Mouse (Mus musculus) intestine, embryonic 16.5 days (tissue): Measurements from ENCODE around the gene Dock7. TPM values are rescaled to one million over a fixed set of nuclear protein-coding genes. Genes with fewer than 3 reads are reported as not detected.

ENCODE experiments used
- ATAC-seq: fragments of 200-750 bp; cut with Nextera tagmentation; 2 replicates; pipeline ENCODE4 v1.8.0; 2017; ENCODE audit warnings: moderate TSS enrichment, moderate library complexity
- H3K27ac ChIP-seq: fragments of 300-500 bp; sonication (generic); 2 replicates; pipeline ENCODE4 v1.5.1; 2014; ENCODE audit warnings: mild to moderate bottlenecking, low read length
- H3K27me3 ChIP-seq: fragments of 300-500 bp; sonication (generic); replicated peaks from 2 replicates; pipeline ENCODE4 v1.6.1; 2014; ENCODE audit warnings: low read length, control low read depth, mixed read lengths; ENCODE audit not compliant: control insufficient read depth, insufficient read depth
- H3K36me3 ChIP-seq: fragments of 300-500 bp; sonication (generic); 2 replicates; pipeline ENCODE4 v1.6.1; 2014; ENCODE audit warnings: low read length, control low read depth; ENCODE audit not compliant: control insufficient read depth, insufficient read depth
- H3K4me1 ChIP-seq: fragments of 300-500 bp; sonication (generic); 2 replicates; pipeline ENCODE4 v1.6.1; 2014; ENCODE audit warnings: low read length, control low read depth, mixed read lengths; ENCODE audit not compliant: control insufficient read depth, insufficient read depth
- H3K4me2 ChIP-seq: fragments of 300-500 bp; sonication (generic); 2 replicates; pipeline ENCODE4 v1.6.1; 2014; ENCODE audit warnings: low read depth, low read length, control low read depth
- H3K4me3 ChIP-seq: fragments of 300-500 bp; sonication (generic); 2 replicates; pipeline ENCODE4 v1.5.1; 2014; ENCODE audit warnings: mild to moderate bottlenecking, low read length
- H3K9ac ChIP-seq: fragments of 300-500 bp; sonication (generic); 2 replicates; pipeline ENCODE4 v1.6.1; 2014; ENCODE audit warnings: low read depth, low read length
- H3K9me3 ChIP-seq: fragments of 300-500 bp; sonication (generic); 2 replicates; pipeline ENCODE4 v1.6.1; 2016; ENCODE audit warnings: low read length, control low read depth; ENCODE audit not compliant: control insufficient read depth
- WGBS: fragments of 180-500 bp; shearing (Covaris S2); extraction: QIAGEN DNeasy Blood & Tissue Kit; methylation state at CpG from one replicate; pipeline ENCODE4 v1.1.7; 2014; 5-methylcytosine and 5-hydroxymethylcytosine counted together
- polyA plus RNA-seq: library from polyadenylated mRNA; unstranded; fragments of >200 nt; fragmentation: Nextera tagmentation; extraction: Ambion mirVana; gene quantifications from 2 replicates; pipeline ENCODE4 v1.2.1, GENCODE M21; 2015

Gene Dock7
- polyA plus RNA-seq, 1 experiment from 2014 or later: 32.8 TPM

GRCm38 (mm10) chr4:99100724-99101123, 20.0 kb downstream of the Dock7 start:
- WGBS: 88% methylated on average over 7 of the region's 7 CpGs
- Histone ChIP-seq H3K4me1 (no peaks in the 10 kb centered on the region), H3K27me3 (no peaks in the 10 kb centered on the region), H3K9me3 (no peaks in the 10 kb centered on the region), H3K4me3 (no peak overlapping the region), H3K4me2 (no peak overlapping the region), H3K27ac (no peak overlapping the region), H3K9ac (no peak overlapping the region), H3K36me3 (no peaks in the 10 kb centered on the region)
- ATAC-seq: no peak

DNA sequence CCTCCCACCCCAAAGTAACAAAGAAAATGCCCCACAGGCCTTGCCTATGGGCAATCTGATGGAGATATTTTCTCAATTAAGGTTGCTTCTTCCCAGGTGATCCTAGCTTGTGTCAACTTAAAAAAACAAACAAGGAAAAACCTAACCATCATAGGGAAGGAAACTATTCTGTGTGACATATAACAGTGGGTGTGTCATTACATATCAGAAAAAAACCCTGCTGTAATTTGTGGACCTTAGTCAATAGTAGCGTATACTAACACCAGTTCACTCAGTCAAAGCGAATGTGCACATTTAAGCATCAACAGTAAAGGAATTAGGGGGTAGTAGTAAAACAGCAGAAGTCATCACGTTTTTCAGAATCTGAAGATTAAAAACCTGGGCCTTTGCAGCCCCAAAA, 28.9 kb downstream of the Dock7 start:
- H3K27me3 ChIP-seq: no peaks in the 10 kb centered on the region
- 0 out of 2 replicates have a peak, but pooled peaks cover 2% of the 10 kb centered on the region for H3K9me3 ChIP-seq
- no peak overlapping the region; the same call in 1 of the 2 replicates for H3K27ac ChIP-seq
- H3K4me3 ChIP-seq: no peak overlapping the region
- no peak overlapping the region for H3K9ac ChIP-seq
- no peak overlapping the region for H3K4me2 ChIP-seq
- no peaks in the 10 kb centered on the region; the same call in 1 of the 2 replicates for H3K36me3 ChIP-seq
- ATAC-seq: peak; percentile 21; the same call in 1 of the 2 replicates
- H3K4me1 ChIP-seq: peaks cover 5% of the 10 kb centered on the region
- WGBS: 77% methylated on average over 3 of the region's 3 CpGs

GRCm38 (mm10) chr4:99091151-99091701, 29.5 kb downstream of the Dock7 start:
- Histone ChIP-seq H3K4me2 (no peak overlapping the region), H3K36me3 (no peaks in the 10 kb centered on the region; the same call in 1 of the 2 replicates), H3K9me3 (0 out of 2 replicates have a peak, but pooled peaks cover 2% of the 10 kb centered on the region), H3K4me1 (peaks cover 5% of the 10 kb centered on the region), H3K27ac (no peak overlapping the region; the same call in 1 of the 2 replicates), H3K4me3 (no peak overlapping the region), H3K9ac (no peak overlapping the region), H3K27me3 (no peaks in the 10 kb centered on the region)
- peak; percentile 74 for ATAC-seq
- WGBS: 33% methylated on average over 3 of the region's 3 CpGs

GRCm38 (mm10) chr4:99087760-99088485, 32.8 kb downstream of the Dock7 start:
- no peak overlapping the region for H3K9ac ChIP-seq
- H3K27ac ChIP-seq: no peak overlapping the region
- H3K36me3 ChIP-seq: no peaks in the 10 kb centered on the region; the same call in 1 of the 2 replicates
- H3K4me2 ChIP-seq: no peak overlapping the region
- 94% methylated on average over 17 of the region's 17 CpGs for whole genome bisulfite sequencing
- no peak overlapping the region for H3K4me3 ChIP-seq
- ATAC-seq: no peak
- no peaks in the 10 kb centered on the region for H3K9me3 ChIP-seq
- H3K4me1 ChIP-seq: peaks cover 5% of the 10 kb centered on the region
- H3K27me3 ChIP-seq: no peaks in the 10 kb centered on the region

DNA sequence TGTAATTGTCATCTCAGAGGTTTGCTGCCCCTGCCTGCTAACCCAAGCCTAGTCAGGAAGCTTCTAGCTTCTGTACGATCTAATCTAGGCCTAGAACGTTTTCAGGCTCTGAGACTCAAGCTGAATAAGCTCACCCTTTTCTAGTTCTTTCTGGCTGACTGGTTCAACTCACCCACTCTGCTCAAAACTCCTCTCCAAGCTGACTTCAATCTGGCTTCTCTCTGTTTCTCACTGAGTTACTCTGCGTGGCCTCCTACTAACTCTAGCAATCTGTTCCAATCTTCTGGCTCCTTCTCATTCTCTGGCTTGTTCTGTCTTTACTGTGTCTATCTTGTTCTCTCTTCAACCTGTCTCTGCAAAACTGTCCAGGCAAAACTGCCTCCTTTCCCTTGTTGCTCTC, 36.9 kb downstream of the Dock7 start:
- no peak overlapping the region for H3K9ac ChIP-seq
- H3K9me3 ChIP-seq: no peaks in the 10 kb centered on the region
- no peak overlapping the region for H3K4me3 ChIP-seq
- no peak overlapping the region for H3K4me2 ChIP-seq
- H3K4me1 ChIP-seq: no peaks in the 10 kb centered on the region
- H3K36me3 ChIP-seq: peaks cover 3% of the 10 kb centered on the region; the same call in 1 of the 2 replicates
- H3K27ac ChIP-seq: no peak overlapping the region
- WGBS: 87% methylated on average over 3 of the region's 3 CpGs
- no peaks in the 10 kb centered on the region for H3K27me3 ChIP-seq
- no peak for ATAC-seq

- H3K4me2 ChIP-seq: no peak overlapping the region
- no peak overlapping the region for H3K27ac ChIP-seq
- H3K36me3 ChIP-seq: 0 out of 2 replicates have a peak, but pooled peaks cover 3% of the 10 kb centered on the region
- no peak overlapping the region for H3K9ac ChIP-seq
- no peaks in the 10 kb centered on the region for H3K27me3 ChIP-seq
- no peaks in the 10 kb centered on the region for H3K4me1 ChIP-seq
- WGBS: 69% methylated on average over 1 of the region's 1 CpGs
- H3K4me3 ChIP-seq: no peak overlapping the region
- no peak for ATAC-seq
- no peaks in the 10 kb centered on the region for H3K9me3 ChIP-seq
These were observed 39.5 kb downstream of the Dock7 start for GRCm38 (mm10) chr4:99081169-99081568.

- H3K4me2 ChIP-seq: no peak overlapping the region
- no peak overlapping the region for H3K9ac ChIP-seq
- ATAC-seq: peak; percentile 55; the same call in 1 of the 2 replicates
- WGBS: 77% methylated on average over 3 of the region's 3 CpGs
- no peaks in the 10 kb centered on the region for H3K27me3 ChIP-seq
- no peaks in the 10 kb centered on the region for H3K4me1 ChIP-seq
- H3K4me3 ChIP-seq: no peak overlapping the region
- no peaks in the 10 kb centered on the region for H3K9me3 ChIP-seq
- H3K36me3 ChIP-seq: 0 out of 2 replicates have a peak, but pooled peaks cover 3% of the 10 kb centered on the region
- H3K27ac ChIP-seq: no peak overlapping the region
These were observed 42.7 kb downstream of the Dock7 start for GRCm38 (mm10) chr4:99078005-99078404.

DNA sequence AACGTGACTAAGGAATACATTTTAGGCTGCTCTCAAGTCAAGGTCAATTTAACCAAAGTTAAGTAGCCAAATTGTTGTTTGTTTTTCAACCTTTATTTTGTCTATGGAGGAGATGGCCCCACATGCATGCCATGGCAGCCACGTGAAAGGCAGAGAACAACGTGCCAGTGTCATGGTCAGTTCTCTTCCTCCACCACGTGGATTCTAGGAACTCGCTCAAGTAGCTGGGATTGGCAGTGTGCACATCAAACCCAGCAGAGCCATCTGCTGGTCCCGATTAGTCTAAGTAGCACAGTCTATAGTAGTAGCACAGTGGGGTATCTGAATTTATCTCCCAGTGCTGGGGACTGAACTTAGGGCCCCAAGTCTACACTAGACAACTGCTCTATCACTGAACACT, 51.9 kb downstream of the Dock7 start:
- Histone ChIP-seq H3K36me3 (peaks cover 8% of the 10 kb centered on the region; the same call in 1 of the 2 replicates), H3K4me2 (no peak overlapping the region), H3K27ac (no peak overlapping the region), H3K4me1 (no peaks in the 10 kb centered on the region), H3K4me3 (no peak overlapping the region), H3K9me3 (no peaks in the 10 kb centered on the region), H3K9ac (no peak overlapping the region), H3K27me3 (no peaks in the 10 kb centered on the region)
- 83% methylated on average over 6 of the region's 6 CpGs for WGBS
- ATAC-seq: no peak

GRCm38 (mm10) chr4:99064524-99064923, 56.2 kb downstream of the Dock7 start:
- WGBS: 45% methylated on average over 5 of the region's 5 CpGs
- no peaks in the 10 kb centered on the region for H3K27me3 ChIP-seq
- 0 out of 2 replicates have a peak, but pooled peaks cover 4% of the 10 kb centered on the region for H3K36me3 ChIP-seq
- H3K9me3 ChIP-seq: no peaks in the 10 kb centered on the region
- peak; percentile 60 for ATAC-seq
- no peak overlapping the region for H3K9ac ChIP-seq
- no peaks in the 10 kb centered on the region for H3K4me1 ChIP-seq
- no peak overlapping the region for H3K4me3 ChIP-seq
- H3K27ac ChIP-seq: no peak overlapping the region
- no peak overlapping the region for H3K4me2 ChIP-seq
